Mouse (Mus musculus) heart, postnatal 0 days (tissue): Measurements from ENCODE around the gene Gns. TPM values are rescaled to one million over a fixed set of nuclear protein-coding genes. Genes with fewer than 3 reads are reported as not detected.

ENCODE experiments used
- ATAC-seq: fragments of 200-750 bp; cut with Nextera tagmentation; 2 replicates; pipeline ENCODE4 v1.8.0; 2017; ENCODE audit warnings: low read depth, moderate number of reproducible peaks, moderate library complexity; ENCODE audit not compliant: insufficient read depth
- DNase-seq: peaks from one replicate; pipeline ENCODE4 v3.0.0-alpha.2; 2016; ENCODE audit warnings: low spot score
- H3K27ac ChIP-seq: fragments of 300-500 bp; sonication (generic); 2 replicates; pipeline ENCODE4 v1.5.1; 2014; ENCODE audit warnings: low read depth, mild to moderate bottlenecking
- H3K27me3 ChIP-seq: fragments of 300-500 bp; sonication (generic); 2 replicates; pipeline ENCODE4 v1.6.1; 2014; ENCODE audit warnings: low read length, mixed read lengths; ENCODE audit not compliant: control insufficient read depth, insufficient read depth
- H3K36me3 ChIP-seq: fragments of 300-500 bp; sonication (generic); replicated peaks from 2 replicates; pipeline ENCODE4 v1.6.1; 2014; ENCODE audit warnings: low read length, mixed read lengths; ENCODE audit not compliant: control insufficient read depth, insufficient read depth
- H3K4me1 ChIP-seq: fragments of 300-500 bp; sonication (generic); 2 replicates; pipeline ENCODE4 v1.6.1; 2014; ENCODE audit warnings: antibody characterized with exemption; ENCODE audit not compliant: control insufficient read depth, insufficient read depth
- H3K4me2 ChIP-seq: fragments of 300-500 bp; sonication (generic); 2 replicates; pipeline ENCODE4 v1.6.1; 2014; ENCODE audit warnings: low read depth, mild to moderate bottlenecking, low read length, moderate library complexity
- H3K4me3 ChIP-seq: fragments of 300-500 bp; sonication (generic); 2 replicates; pipeline ENCODE4 v1.5.1; 2014; ENCODE audit warnings: low read depth, low read length
- H3K9ac ChIP-seq: fragments of 300-500 bp; sonication (generic); replicated peaks from 2 replicates; pipeline ENCODE4 v1.6.1; 2014; ENCODE audit warnings: low read depth, low read length, mixed read lengths
- H3K9me3 ChIP-seq: fragments of 300-500 bp; sonication (generic); replicated peaks from 2 replicates; pipeline ENCODE4 v1.6.1; 2016; ENCODE audit warnings: low read length; ENCODE audit not compliant: control insufficient read depth
- CTCF ChIP-seq: IDR thresholded peaks from 2 replicates; pipeline ENCODE4 v1.5.1; 2016; ENCODE audit warnings: antibody characterized with exemption, control low read depth, low read depth
- EP300 ChIP-seq: IDR thresholded peaks from 2 replicates; pipeline ENCODE4 v1.6.1; 2016; ENCODE audit warnings: antibody characterized with exemption, low read depth
- WGBS: fragments of 180-500 bp; shearing (Covaris S2); extraction: QIAGEN DNeasy Blood & Tissue Kit; methylation state at CpG from one replicate; pipeline ENCODE4 v1.1.7; 2014; 5-methylcytosine and 5-hydroxymethylcytosine counted together
- polyA plus RNA-seq: library from polyadenylated mRNA; unstranded; fragments of >200 nt; fragmentation: Nextera tagmentation; extraction: Ambion mirVana; gene quantifications from 2 replicates; pipeline ENCODE4 v1.2.1, GENCODE M21; 2015
- total RNA-seq: library from RNA; depleted of rRNA; stranded (reverse); fragments of >200 nt; gene quantifications from 2 replicates; pipeline ENCODE4 v1.2.3, GENCODE M21; 2014; ENCODE audit warnings: low replicate concordance; rRNA removed

Gene Gns
- total RNA-seq, result 50.4 and 57.5 TPM in 2 replicates
- 25.2 and 26.1 TPM in 2 replicates for polyA plus RNA-seq

GRCm38 (mm10) chr10:121364801-121365564 is at the start of gene Gns:
Gns (plus strand) TSS chr10:121365090.
- H3K4me2 ChIP-seq, result peak within 1 kb of the TSS; percentile 95
- H3K9me3 ChIP-seq, result no peaks in the 10 kb centered on the region
- H3K4me3 ChIP-seq, result peak within 1 kb of the TSS; percentile 87
- DNase-seq (peak; percentile 87), ATAC-seq (peak; percentile 98)
- H3K27me3 ChIP-seq, result no peaks in the 10 kb centered on the region
- peak within 1 kb of the TSS; percentile 80 for H3K27ac ChIP-seq
- H3K36me3 ChIP-seq, result no peaks in the 10 kb centered on the region
- TF ChIP-seq CTCF (no peak), EP300 (no peak)
- under 1% methylated on average over 67 of the region's 72 CpGs for WGBS
- peaks cover 11% of the 10 kb centered on the region; the same call in 1 of the 2 replicates for H3K4me1 ChIP-seq
- H3K9ac ChIP-seq, result peak within 1 kb of the TSS; percentile 75

GRCm38 (mm10) chr10:121315321-121316283 is 49.3 kb upstream of the Gns start:
- no peak for TF ChIP-seq EP300
- H3K9me3 ChIP-seq, result no peaks in the 10 kb centered on the region
- DNase-seq (no peak), ATAC-seq (no peak)
- peak overlapping the region; percentile 43 for H3K4me2 ChIP-seq
- H3K4me1 ChIP-seq, result no peaks in the 10 kb centered on the region
- H3K4me3 ChIP-seq, result no peak overlapping the region
- H3K27me3 ChIP-seq, result peaks cover 20% of the 10 kb centered on the region
- H3K9ac ChIP-seq, result no peak overlapping the region
- 35% methylated on average over 27 of the region's 27 CpGs for WGBS
- 0 out of 2 replicates have a peak overlapping the region, but pooled peaks have one; percentile 14 for H3K27ac ChIP-seq
- no peaks in the 10 kb centered on the region for H3K36me3 ChIP-seq

GRCm38 (mm10) chr10:121316361-121316760 is 48.5 kb upstream of the Gns start:
- DNase-seq (no peak), ATAC-seq (no peak)
- Histone ChIP-seq H3K9me3 (no peaks in the 10 kb centered on the region), H3K36me3 (no peaks in the 10 kb centered on the region), H3K4me2 (no peak overlapping the region), H3K27me3 (peaks cover 14% of the 10 kb centered on the region), H3K4me1 (no peaks in the 10 kb centered on the region), H3K9ac (no peak overlapping the region), H3K4me3 (no peak overlapping the region), H3K27ac (0 out of 2 replicates have a peak overlapping the region, but pooled peaks have one; percentile 14)
- TF ChIP-seq EP300 (no peak), CTCF (no peak)
- WGBS, result 66% methylated on average over 10 of the region's 10 CpGs

GRCm38 (mm10) chr10:121318397-121318950 is 46.4 kb upstream of the Gns start:
- Histone ChIP-seq H3K4me1 (peaks cover 5% of the 10 kb centered on the region; the same call in 1 of the 2 replicates), H3K27me3 (no peaks in the 10 kb centered on the region), H3K4me2 (no peak overlapping the region), H3K4me3 (no peak overlapping the region), H3K36me3 (no peaks in the 10 kb centered on the region), H3K27ac (no peak overlapping the region), H3K9ac (no peak overlapping the region), H3K9me3 (no peaks in the 10 kb centered on the region)
- ATAC-seq (no peak), DNase-seq (no peak)
- 58% methylated on average over 7 of the region's 7 CpGs for WGBS
- TF ChIP-seq EP300, result no peak
- no peak for TF ChIP-seq CTCF

GRCm38 (mm10) chr10:121323493-121323892 is 41.4 kb upstream of the Gns start:
- TF ChIP-seq EP300 (no peak), CTCF (no peak)
- Histone ChIP-seq H3K9ac (no peak overlapping the region), H3K4me3 (no peak overlapping the region), H3K4me1 (peaks cover 7% of the 10 kb centered on the region; the same call in 1 of the 2 replicates), H3K27ac (no peak overlapping the region), H3K4me2 (no peak overlapping the region), H3K27me3 (no peaks in the 10 kb centered on the region), H3K36me3 (no peaks in the 10 kb centered on the region), H3K9me3 (no peaks in the 10 kb centered on the region)
- ATAC-seq (0 out of 2 replicates have a peak, but pooled peaks have one; percentile 17), DNase-seq (no peak)
- 50% methylated on average over 7 of the region's 7 CpGs for WGBS
